Mouse (Mus musculus) spleen, adult 2 months (tissue): ENCODE measurements around the gene Tns1. TPM values are rescaled to one million over a fixed set of nuclear protein-coding genes. Genes with fewer than 3 reads are reported as not detected.
A peak's percentile ranks its signal among the peaks of the same experiment; 100 is the strongest.

Experiments
- DNase-seq, 2 experiments: peaks; one replicate each; pipeline versions ENCODE4 v3.0.0 to v3.0.0-alpha.2; 2012 to 2021; ENCODE audit warnings: low spot score in 2 of 2, low read depth in 1 of 2
- H3K27ac ChIP-seq: fragments of 200-500 bp; 2 replicates; pipeline ENCODE4 v1.5.1; 2012; ENCODE audit warnings: low read length, inconsistent platforms; ENCODE audit not compliant: insufficient read depth
- H3K27me3 ChIP-seq: fragments of 200-500 bp; 2 replicates; pipeline ENCODE4 v1.6.1; 2012; ENCODE audit warnings: mild to moderate bottlenecking, moderate library complexity, low read length, inconsistent platforms; ENCODE audit not compliant: control insufficient read depth, insufficient read depth
- H3K36me3 ChIP-seq: fragments of 200-500 bp; 2 replicates; pipeline ENCODE4 v1.6.1; 2012; ENCODE audit warnings: mild to moderate bottlenecking, low read length, inconsistent platforms; ENCODE audit not compliant: control insufficient read depth, insufficient read depth
- H3K4me1 ChIP-seq: fragments of 200-500 bp; 2 replicates; pipeline ENCODE4 v1.6.1; 2011; ENCODE audit warnings: inconsistent platforms; ENCODE audit not compliant: control insufficient read depth, insufficient read depth, insufficient read length
- H3K4me3 ChIP-seq: fragments of 200-500 bp; 2 replicates; pipeline ENCODE4 v1.5.1; 2011; ENCODE audit warnings: mild to moderate bottlenecking, inconsistent platforms; ENCODE audit not compliant: insufficient read depth, insufficient read length; ENCODE audit errors: extremely low read depth
- CTCF ChIP-seq: fragments of 200-500 bp; IDR thresholded peaks from 2 replicates; pipeline ENCODE4 v1.5.1; 2011; ENCODE audit warnings: mild to moderate bottlenecking, inconsistent platforms; ENCODE audit not compliant: insufficient read depth, insufficient read length, insufficient replicate concordance; ENCODE audit errors: extremely low read depth
- POLR2A ChIP-seq: fragments of 200-500 bp; IDR thresholded peaks from 2 replicates; pipeline ENCODE4 v1.6.1; 2011; ENCODE audit warnings: low read depth, low read length, inconsistent platforms
- WGBS: fragments of 180-500 bp; shearing (Covaris S2); methylation state at CpG from one replicate; pipeline ENCODE4 v1.1.7; 2018; 5-methylcytosine and 5-hydroxymethylcytosine counted together
- polyA plus RNA-seq: library from polyadenylated mRNA; depleted of rRNA; stranded (reverse); fragments of >200 nt; gene quantifications from 2 replicates; pipeline ENCODE4 v1.2.3, GENCODE M21; 2012

Tns1 gene
- polyA plus RNA-seq, 1 experiment, result 80.4 TPM

GRCm38 (mm10) chr1:74095728-74096127 lies 28.5 kb downstream of the Tns1 start:
- DNase-seq, result no peak
- 80% methylated on average over 3 of the region's 3 CpGs for WGBS
- TF ChIP-seq POLR2A (no peak), CTCF (no peak)
- peaks cover 18% of the 10 kb centered on the region for H3K27me3 ChIP-seq
- H3K4me3 ChIP-seq, result no peak overlapping the region
- no peaks in the 10 kb centered on the region; the same call in none of the 2 replicates for H3K4me1 ChIP-seq
- no peaks in the 10 kb centered on the region for H3K36me3 ChIP-seq
- no peak overlapping the region for H3K27ac ChIP-seq

- Histone ChIP-seq H3K27ac (no peak overlapping the region), H3K27me3 (peaks cover 18% of the 10 kb centered on the region), H3K36me3 (no peaks in the 10 kb centered on the region), H3K4me1 (no peaks in the 10 kb centered on the region; the same call in none of the 2 replicates), H3K4me3 (no peak overlapping the region)
- DNase-seq, result no peak
- TF ChIP-seq POLR2A, result no peak
- no peak for TF ChIP-seq CTCF
- 80% methylated on average over 6 of the region's 6 CpGs for WGBS
These were observed 29.0 kb downstream of the Tns1 start for GRCm38 (mm10) chr1:74095296-74095695.

- TF ChIP-seq POLR2A (no peak), CTCF (no peak)
- no peaks in the 10 kb centered on the region; the same call in none of the 2 replicates for H3K4me1 ChIP-seq
- peaks cover 18% of the 10 kb centered on the region for H3K27me3 ChIP-seq
- peak in 1 of 2 experiments; percentile 55 for DNase-seq
- H3K27ac ChIP-seq, result no peak overlapping the region
- WGBS, result 65% methylated on average over 7 of the region's 7 CpGs
- H3K36me3 ChIP-seq, result no peaks in the 10 kb centered on the region
- H3K4me3 ChIP-seq, result no peak overlapping the region
These were observed 29.6 kb downstream of the Tns1 start for GRCm38 (mm10) chr1:74094497-74095270.

GRCm38 (mm10) chr1:74093447-74093846 lies 30.8 kb downstream of the Tns1 start:
- Histone ChIP-seq H3K27ac (no peak overlapping the region), H3K4me3 (no peak overlapping the region), H3K36me3 (no peaks in the 10 kb centered on the region), H3K27me3 (peaks cover 11% of the 10 kb centered on the region), H3K4me1 (no peaks in the 10 kb centered on the region; the same call in none of the 2 replicates)
- 85% methylated on average over 5 of the region's 5 CpGs for WGBS
- DNase-seq, result no peak
- no peak for TF ChIP-seq CTCF
- TF ChIP-seq POLR2A, result no peak

GRCm38 (mm10) chr1:74092242-74092641 lies 32.0 kb downstream of the Tns1 start:
- Histone ChIP-seq H3K36me3 (no peaks in the 10 kb centered on the region), H3K27me3 (0 out of 2 replicates have a peak, but pooled peaks cover 1% of the 10 kb centered on the region), H3K4me1 (no peaks in the 10 kb centered on the region; the same call in 1 of the 2 replicates), H3K4me3 (no peak overlapping the region), H3K27ac (no peak overlapping the region)
- 82% methylated on average over 10 of the region's 10 CpGs for WGBS
- TF ChIP-seq POLR2A (no peak), CTCF (no peak)
- DNase-seq, result no peak

- no peak for DNase-seq
- H3K27me3 ChIP-seq, result 0 out of 2 replicates have a peak, but pooled peaks cover under 1% of the 10 kb centered on the region
- peak overlapping the region; percentile 5; the same call in 1 of the 2 replicates for H3K27ac ChIP-seq
- no peaks in the 10 kb centered on the region for H3K36me3 ChIP-seq
- WGBS, result 49% methylated on average over 6 of the region's 6 CpGs
- no peak overlapping the region for H3K4me3 ChIP-seq
- TF ChIP-seq CTCF (no peak), POLR2A (no peak)
- no peaks in the 10 kb centered on the region; the same call in 1 of the 2 replicates for H3K4me1 ChIP-seq
These were observed 32.5 kb downstream of the Tns1 start for GRCm38 (mm10) chr1:74091611-74092224.

GRCm38 (mm10) chr1:74091138-74091537 lies 33.1 kb downstream of the Tns1 start:
- DNase-seq, result no peak
- Histone ChIP-seq H3K4me1 (no peaks in the 10 kb centered on the region; the same call in 1 of the 2 replicates), H3K36me3 (no peaks in the 10 kb centered on the region), H3K4me3 (peak overlapping the region; percentile 24; the same call in 1 of the 2 replicates), H3K27ac (peak overlapping the region; percentile 5; the same call in 1 of the 2 replicates), H3K27me3 (no peaks in the 10 kb centered on the region)
- TF ChIP-seq POLR2A (no peak), CTCF (no peak)
- 64% methylated on average over 7 of the region's 7 CpGs for whole genome bisulfite sequencing
